Mouse (Mus musculus) thymus, adult 2 months (tissue): ENCODE data around the gene Alg5.
"Not testable (repeated sequence)": the region's sequence is repeated elsewhere in the genome, so short reads cannot be mapped to it uniquely, and the experiment has no call there.

Source experiments
- CTCF ChIP-seq: fragments of 200-500 bp; IDR thresholded peaks from 2 replicates; pipeline ENCODE4 v1.5.1; 2012; ENCODE audit warnings: mild to moderate bottlenecking, control low read depth, low read length, moderate library complexity, borderline replicate concordance; ENCODE audit not compliant: control insufficient read depth, poor library complexity, insufficient read depth; ENCODE audit errors: extremely low read depth
- POLR2A ChIP-seq: fragments of 200-500 bp; IDR thresholded peaks from 2 replicates; pipeline ENCODE4 v1.6.1; 2012; ENCODE audit warnings: mild to moderate bottlenecking, low read length, control low read depth, moderate library complexity; ENCODE audit not compliant: control insufficient read depth, poor library complexity, insufficient read depth; ENCODE audit errors: extremely low read depth

- TF ChIP-seq CTCF, POLR2A: not testable (repeated sequence)
Observed at GRCm38 (mm10) chr3:54765521-54765920, 30.2 kb downstream of the Alg5 start.
